Mouse (Mus musculus) monocyte, adult 59 days (primary cell): Measurements from ENCODE around the gene Olfr870. TPM values are rescaled to one million over a fixed set of nuclear protein-coding genes. Genes with fewer than 3 reads are reported as not detected.

Experiments used
- total RNA-seq, 2 experiments: library from RNA; stranded (reverse); gene quantifications; one replicate each; pipeline ENCODE4 v1.2.4; 2023

Olfr870 gene
- not detected for total RNA-seq

GRCm38 (mm10) chr9:20173957-20174356, at the start of gene Olfr870:
Gene Olfr870 (minus strand): TSS chr9:20174057.

GRCm38 (mm10) chr9:20211907-20212306, 38.0 kb upstream of the Olfr870 start, which contains the start of gene Olfr871:
Gene Olfr871 (plus strand): TSS chr9:20212207.

GRCm38 (mm10) chr9:20128709-20129108, 45.1 kb downstream of the Olfr870 start, which contains the start of gene Olfr869:
Gene Olfr869 (plus strand): TSS chr9:20129009.

Other genes starting within 250 kb of the Olfr870 start
- gene Olfr866, start 146.0 kb downstream of the Olfr870 start, total RNA-seq, result not detected
- not detected for gene Olfr867, start 116.5 kb downstream of the Olfr870 start, total RNA-seq
- not detected for gene Olfr868, start 75.4 kb downstream of the Olfr870 start, total RNA-seq
- gene Olfr869, start 45.0 kb downstream of the Olfr870 start, total RNA-seq, result not detected
- not detected for gene Olfr871, start 38.1 kb upstream of the Olfr870 start, total RNA-seq
- not detected for gene Olfr872, start 63.1 kb upstream of the Olfr870 start, total RNA-seq
- gene Olfr39, start 108.3 kb upstream of the Olfr870 start, total RNA-seq, result not detected
- gene Olfr873, start 124.5 kb upstream of the Olfr870 start, total RNA-seq, result not detected
- gene Olfr18, start 162.0 kb upstream of the Olfr870 start, total RNA-seq, result not detected
- 1 to 10 TPM; 2.7 to 3.4 TPM for gene Zfp560, start 211.1 kb upstream of the Olfr870 start, total RNA-seq